Mouse (Mus musculus): ENCODE data around the gene Fbf1. TPM values are rescaled to one million over a fixed set of nuclear protein-coding genes. Genes with fewer than 3 reads are reported as not detected.

Fbf1 gene
- polyA plus RNA-seq (2012; rRNA removed), result 36.0 and 43.7 TPM in 2 replicates

GRCm38 (mm10) chr11:116167884-116168439, at the start of gene Fbf1:
Gene Fbf1 (minus strand): TSS chr11:116168166.
- no peak for DNase-seq (ENCODE audit: low read depth)

GRCm38 (mm10) chr11:116216549-116216948, 48.6 kb upstream of the Fbf1 start:
- no peak for DNase-seq (ENCODE audit: low read depth)

GRCm38 (mm10) chr11:116215991-116216390, 48.0 kb upstream of the Fbf1 start:
- no peak for DNase-seq (ENCODE audit: low read depth)

GRCm38 (mm10) chr11:116215181-116215580, 47.2 kb upstream of the Fbf1 start:
- no peak for DNase-seq (ENCODE audit: low read depth)

GRCm38 (mm10) chr11:116213877-116214510, 46.0 kb upstream of the Fbf1 start:
- no peak for DNase-seq (ENCODE audit: low read depth)

- DNase-seq (ENCODE audit: low read depth), result no peak
Measured at GRCm38 (mm10) chr11:116212847-116213246, 44.9 kb upstream of the Fbf1 start.

GRCm38 (mm10) chr11:116210696-116211095, 42.7 kb upstream of the Fbf1 start:
- no peak for DNase-seq (ENCODE audit: low read depth)

- DNase-seq (ENCODE audit: low read depth), result no peak
Measured at GRCm38 (mm10) chr11:116209257-116209656, 41.3 kb upstream of the Fbf1 start.

- no peak for DNase-seq (ENCODE audit: low read depth)
Measured at GRCm38 (mm10) chr11:116208660-116209059, 40.7 kb upstream of the Fbf1 start.

GRCm38 (mm10) chr11:116206678-116207077, 38.7 kb upstream of the Fbf1 start:
- DNase-seq (ENCODE audit: low read depth), result no peak

- DNase-seq (ENCODE audit: low read depth), result no peak
Measured at GRCm38 (mm10) chr11:116203150-116203549, 35.2 kb upstream of the Fbf1 start.

- no peak for DNase-seq (ENCODE audit: low read depth)
Measured at GRCm38 (mm10) chr11:116201151-116201550, 33.2 kb upstream of the Fbf1 start.

- DNase-seq (ENCODE audit: low read depth), result peak; percentile 87
Measured at GRCm38 (mm10) chr11:116198639-116199531, 30.9 kb upstream of the Fbf1 start, which contains the start of the genes Ten1 and Acox1. Gene Ten1 (plus strand): TSS chr11:116198855. Gene Acox1 (minus strand): TSS chr11:116199045.

- no peak for DNase-seq (ENCODE audit: low read depth)
Measured at GRCm38 (mm10) chr11:116198132-116198531, 30.2 kb upstream of the Fbf1 start.

- no peak for DNase-seq (ENCODE audit: low read depth)
Measured at GRCm38 (mm10) chr11:116197584-116197906, 29.6 kb upstream of the Fbf1 start.

GRCm38 (mm10) chr11:116196866-116197583, 29.1 kb upstream of the Fbf1 start:
- DNase-seq (ENCODE audit: low read depth), result no peak

GRCm38 (mm10) chr11:116196336-116196735, 28.4 kb upstream of the Fbf1 start:
- no peak for DNase-seq (ENCODE audit: low read depth)

GRCm38 (mm10) chr11:116195252-116195651, 27.3 kb upstream of the Fbf1 start:
- no peak for DNase-seq (ENCODE audit: low read depth)

- DNase-seq (ENCODE audit: low read depth), result no peak
Measured at GRCm38 (mm10) chr11:116194619-116195018, 26.7 kb upstream of the Fbf1 start.

GRCm38 (mm10) chr11:116187226-116187930, 19.4 kb upstream of the Fbf1 start:
- DNase-seq (ENCODE audit: low read depth), result no peak

GRCm38 (mm10) chr11:116186360-116186759, 18.4 kb upstream of the Fbf1 start:
- no peak for DNase-seq (ENCODE audit: low read depth)
